Mouse (Mus musculus) G1E (cell line): ENCODE results near the gene Myh11.

Experiments
- CTCF ChIP-seq: IDR thresholded peaks from 2 replicates; pipeline ENCODE4 v1.5.1; 2012; ENCODE audit warnings: low read depth, low read length, inconsistent platforms, mixed read lengths
- GATA1 ChIP-seq: IDR thresholded peaks from 2 replicates; pipeline ENCODE4 v1.6.1; 2012; ENCODE audit warnings: borderline replicate concordance, low read length, inconsistent platforms, mixed read lengths

DNA sequence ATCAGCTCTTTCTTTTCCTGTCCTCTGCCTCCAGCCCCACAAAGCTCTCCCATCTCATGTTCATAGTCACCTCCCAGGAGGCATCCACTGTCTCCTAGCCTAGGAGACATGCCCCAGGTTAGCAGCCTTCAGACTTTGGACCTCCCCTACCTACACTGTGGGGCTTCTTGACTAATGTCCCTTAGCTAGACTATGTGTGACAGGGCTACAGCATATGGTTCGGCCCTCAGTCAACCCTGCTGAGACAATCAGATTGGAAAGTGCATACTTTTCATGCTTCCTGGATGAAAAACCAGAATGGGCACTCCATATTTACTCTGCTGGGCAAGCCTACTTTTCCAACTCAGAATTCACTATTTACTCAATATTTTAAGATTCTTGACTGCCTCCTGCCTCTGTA lies 28.8 kb downstream of the Myh11 start:
- TF ChIP-seq CTCF (no peak), GATA1 (no peak)
